Mouse (Mus musculus) megakaryocyte, adult 5-6 weeks (primary cell): ENCODE measurements around the gene Fkbp2. TPM values are rescaled to one million over a fixed set of nuclear protein-coding genes. Genes with fewer than 3 reads are reported as not detected.

Source experiments
- ATAC-seq: 2 replicates; pipeline ENCODE4 v1.8.0; 2016; ENCODE audit warnings: mild to moderate bottlenecking, inconsistent platforms; ENCODE audit not compliant: poor library complexity, severe bottlenecking
- total RNA-seq, 2 experiments: library from RNA; stranded (forward) in 1 of 2; stranded (reverse) in 1 of 2; fragments of 153-499, 151-499 nt in 1 of 2; fragments of 221-1000, 200-1000 nt in 1 of 2; gene quantifications; 2 replicates each; pipeline versions ENCODE4 v1.2.3 to v1.2.4; 2015 to 2017

Fkbp2 gene
- total RNA-seq (2015) (127 and 145 TPM in 2 replicates), total RNA-seq (2017) (141 and 155 TPM in 2 replicates)

- ATAC-seq = peak; percentile 64
Observed at GRCm38 (mm10) chr19:6980381-6981093, at the start of gene Fkbp2. Gene Fkbp2 (minus strand): TSS chr19:6980501.

GRCm38 (mm10) chr19:7029531-7029930 lies 49.2 kb upstream of the Fkbp2 start:
- no peak for ATAC-seq

- ATAC-seq = peak; percentile 50
Observed at GRCm38 (mm10) chr19:7020224-7020641, 39.9 kb upstream of the Fkbp2 start.

- peak; percentile 80 for ATAC-seq
Observed at GRCm38 (mm10) chr19:7019191-7019590, 38.9 kb upstream of the Fkbp2 start, which contains the start of gene Fermt3. Gene Fermt3 (minus strand): TSS chr19:7019469.

GRCm38 (mm10) chr19:7018546-7018945 lies 38.2 kb upstream of the Fkbp2 start:
- peak; percentile 21 for ATAC-seq

- peak; percentile 52 for ATAC-seq
Observed at GRCm38 (mm10) chr19:7017541-7018457, 37.5 kb upstream of the Fkbp2 start.

GRCm38 (mm10) chr19:7014481-7015135 lies 34.3 kb upstream of the Fkbp2 start:
- ATAC-seq = no peak

- no peak for ATAC-seq
Observed at GRCm38 (mm10) chr19:7013984-7014383, 33.7 kb upstream of the Fkbp2 start.

- ATAC-seq = no peak
Observed at GRCm38 (mm10) chr19:7012426-7012825, 32.1 kb upstream of the Fkbp2 start.

- no peak for ATAC-seq
Observed at GRCm38 (mm10) chr19:7006892-7007593, 26.7 kb upstream of the Fkbp2 start.

GRCm38 (mm10) chr19:6999360-7000063 lies 19.2 kb upstream of the Fkbp2 start:
- no peak for ATAC-seq

GRCm38 (mm10) chr19:6997721-6998290 lies 17.5 kb upstream of the Fkbp2 start:
- no peak for ATAC-seq

GRCm38 (mm10) chr19:6996006-6996405 lies 15.7 kb upstream of the Fkbp2 start, which contains the start of the genes Nudt22 and Trpt1:
Gene Nudt22 (minus strand): TSS chr19:6996117.
Gene Trpt1 (plus strand): TSS chr19:6996131.
- ATAC-seq = peak; percentile 57

- ATAC-seq = no peak
Observed at GRCm38 (mm10) chr19:6995255-6995991, 15.1 kb upstream of the Fkbp2 start.

- no peak for ATAC-seq
Observed at GRCm38 (mm10) chr19:6994489-6994888, 14.2 kb upstream of the Fkbp2 start.

GRCm38 (mm10) chr19:6994002-6994401 lies 13.7 kb upstream of the Fkbp2 start:
- ATAC-seq = no peak

GRCm38 (mm10) chr19:6993011-6993770 lies 12.9 kb upstream of the Fkbp2 start:
- no peak; the same call in 1 of the 2 replicates for ATAC-seq
